10 mouse cellular contexts compared by ENCODE assay signal in the genomic region with DNA sequence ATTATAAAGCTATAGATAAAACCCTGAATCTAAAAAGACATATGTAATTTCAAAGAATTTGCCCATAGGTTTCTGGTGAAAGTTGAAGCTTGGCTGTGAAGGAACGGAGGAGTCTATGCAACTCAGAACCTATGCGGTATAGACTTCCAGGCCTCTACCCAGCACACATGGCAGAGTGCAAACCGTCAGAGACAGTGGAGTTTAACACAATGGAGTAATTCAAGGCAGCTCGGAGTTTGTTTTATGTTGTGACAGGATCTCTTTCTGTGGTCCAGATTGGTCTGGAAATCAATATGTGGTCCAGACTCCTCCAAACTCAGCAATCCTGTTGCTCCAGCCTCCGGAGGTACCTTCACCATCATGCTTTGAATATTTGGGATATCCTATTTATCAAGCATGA. TPM values are rescaled to one million over a fixed set of nuclear protein-coding genes. Genes with fewer than 3 reads are reported as not detected.
DNase-seq lines count a peak whose midpoint lies in the region; ATAC-seq and TF ChIP-seq lines count a peak whose summit lies in the region.
"Had no signal": no experiment of that assay in that cellular context is flagged by ENCODE, and none has a peak within 500 bp of the region (broad histone marks: within the 10 kb centered on the region; RNA-seq: fewer than 3 reads in every experiment).

No protein-coding gene starts in this region.

- TF ChIP-seq CTCF in cortical plate, adult 2 months (IDR thresholded peaks at IDR 0.05; ENCODE audit: extremely low read depth, insufficient read depth, low read length), result no peak

- H3K36me3 ChIP-seq in heart, embryonic 14.5 days (ENCODE audit: control insufficient read depth, insufficient read depth, low read length), result no peaks in the 10 kb centered on the region
- H3K36me3 ChIP-seq in hindbrain, embryonic 15.5 days, result no peaks in the 10 kb centered on the region
- H3K36me3 ChIP-seq in midbrain, embryonic 16.5 days (ENCODE audit: control insufficient read depth, insufficient read depth, low read length), result no peaks in the 10 kb centered on the region

- 0 out of 4 replicates have a peak, but pooled peaks cover 0 to 4% of the 10 kb centered on the region in 2 experiments for H3K4me1 ChIP-seq in heart, embryonic 14.5 days (ENCODE audit: control insufficient read depth in 2 of 2, insufficient read depth in 2 of 2, low read length in 2 of 2)
- H3K4me1 ChIP-seq in cortical plate, adult 2 months (ENCODE audit: control insufficient read depth, insufficient read depth, low read length), result no peaks in the 10 kb centered on the region
- H3K4me1 ChIP-seq in hindbrain, embryonic 15.5 days (replicated peaks), result 0 out of 2 replicates have a peak, but pooled peaks cover 7% of the 10 kb centered on the region
- 0 out of 2 replicates have a peak, but pooled peaks cover under 1% of the 10 kb centered on the region for H3K4me1 ChIP-seq in midbrain, embryonic 16.5 days (ENCODE audit: control insufficient read depth, insufficient read depth, low read length)

- 0 out of 2 replicates have a peak overlapping the region, but pooled peaks have one; percentile 59 for H3K9ac ChIP-seq in heart, embryonic 14.5 days (ENCODE audit: low read length)
- peak overlapping the region; percentile 49; the same call in 1 of the 2 replicates for H3K9ac ChIP-seq in hindbrain, embryonic 15.5 days
- H3K9ac ChIP-seq in midbrain, embryonic 16.5 days (ENCODE audit: low read depth, low read length), result peak overlapping the region; percentile 59; the same call in 1 of the 2 replicates

- peak overlapping the region in 1 of 2 experiments; percentile 51; a peak in 2 of 4 replicates for H3K4me3 ChIP-seq in heart, embryonic 14.5 days (ENCODE audit: control insufficient read depth in 1 of 2, insufficient read depth in 1 of 2, low read depth in 1 of 2, low read length in 2 of 2)
- H3K4me3 ChIP-seq in cortical plate, adult 2 months (ENCODE audit: insufficient read depth, low read length), result peak overlapping the region; percentile 55; the same call in 1 of the 2 replicates
- peak overlapping the region; percentile 55 for H3K4me3 ChIP-seq in hindbrain, embryonic 15.5 days
- peak overlapping the region; percentile 49 for H3K4me3 ChIP-seq in midbrain, embryonic 16.5 days (ENCODE audit: low read depth, low read length)

- no peak for DNase-seq in heart, postnatal 36 days
- DNase-seq in adrenal gland, postnatal 36 days, result no peak
- DNase-seq in spleen, postnatal 4 days (ENCODE audit: low spot score in 2 of 2), result no peak
- DNase-seq in lung, postnatal 25 days (ENCODE audit: low spot score), result no peak
- DNase-seq: heart, adult 2 months had no signal

- no peak for TF ChIP-seq POLR2A in cortical plate, adult 2 months (IDR thresholded peaks at IDR 0.05; ENCODE audit: extremely low read depth, insufficient read depth, low read length)

- peaks cover 13% of the 10 kb centered on the region for H3K27me3 ChIP-seq in heart, embryonic 14.5 days (ENCODE audit: control insufficient read depth, insufficient read depth, low read length)
- H3K27me3 ChIP-seq in hindbrain, embryonic 15.5 days, result peaks cover 10% of the 10 kb centered on the region
- peaks cover 6% of the 10 kb centered on the region for H3K27me3 ChIP-seq in midbrain, embryonic 16.5 days (ENCODE audit: control insufficient read depth, insufficient read depth, low read depth, low read length)

- no peak for ATAC-seq in heart, embryonic 14.5 days (ENCODE audit: insufficient number of reproducible peaks, insufficient read depth, low FRiP score, low read depth)
- no peak for ATAC-seq in hindbrain, embryonic 15.5 days (ENCODE audit: low FRiP score, low read depth)
- ATAC-seq in midbrain, embryonic 16.5 days, result peak; percentile 51; the same call in 1 of the 2 replicates

- no peaks in the 10 kb centered on the region for H3K9me3 ChIP-seq in heart, embryonic 14.5 days (ENCODE audit: control insufficient read depth, low read length)
- H3K9me3 ChIP-seq in hindbrain, embryonic 15.5 days, result no peaks in the 10 kb centered on the region
- no peaks in the 10 kb centered on the region for H3K9me3 ChIP-seq in midbrain, embryonic 16.5 days (replicated peaks; ENCODE audit: control insufficient read depth, low read length, poor library complexity, severe bottlenecking)

- no peak overlapping the region for H3K27ac ChIP-seq in heart, embryonic 14.5 days (replicated peaks in 1 of 2; ENCODE audit: control insufficient read depth in 1 of 2, insufficient read depth in 1 of 2, low read depth in 2 of 2, low read length in 2 of 2)
- H3K27ac ChIP-seq in cortical plate, adult 2 months (ENCODE audit: insufficient read depth, low read length), result no peak overlapping the region
- H3K27ac ChIP-seq in hindbrain, embryonic 15.5 days (replicated peaks), result no peak overlapping the region
- H3K27ac ChIP-seq in midbrain, embryonic 16.5 days (ENCODE audit: low read length), result no peak overlapping the region
- H3K27ac ChIP-seq: heart, adult 2 months had no signal

- WGBS in heart, embryonic 14.5 days, result 36% methylated on average over 5 of the region's 5 CpGs
- 15% methylated on average over 5 of the region's 5 CpGs for WGBS in hindbrain, embryonic 15.5 days
- 19% methylated on average over 5 of the region's 5 CpGs for WGBS in midbrain, embryonic 16.5 days

- peak overlapping the region; percentile 79 for H3K4me2 ChIP-seq in heart, embryonic 14.5 days (ENCODE audit: low read length)
- H3K4me2 ChIP-seq in hindbrain, embryonic 15.5 days, result peak overlapping the region; percentile 57
- peak overlapping the region; percentile 51 for H3K4me2 ChIP-seq in midbrain, embryonic 16.5 days (ENCODE audit: low read length)

- intact Hi-C loops in heart, postnatal 36 days (cut with DNase I), result no loop called here

RNA-seq across cellular contexts. Expression of gene Gpx5, which starts 39.5 kb away (rescaled TPM):
- polyA plus RNA-seq in heart, embryonic 14.5 days (2014; fragmentation: Nextera tagmentation; extraction: Ambion mirVana), result not detected in 2 replicates
- total RNA-seq in heart, postnatal 36 days (2021), result not detected
- polyA plus RNA-seq in cortical plate, adult 2 months (2012; rRNA removed), result 0.10 TPM in 1 of 2 replicates, not detected in the other
- not detected in 2 replicates for polyA plus RNA-seq in hindbrain, embryonic 15.5 days (2015; fragmentation: Nextera tagmentation; extraction: Ambion mirVana)
- not detected in 2 replicates for polyA plus RNA-seq in midbrain, embryonic 16.5 days (2015; fragmentation: Nextera tagmentation; extraction: Ambion mirVana)
- not detected for total RNA-seq in adrenal gland, postnatal 36 days (2021)
- total RNA-seq: heart, adult 2 months; liver, adult 2 months had no signal
- polyA plus RNA-seq: heart, adult 2 months; liver, adult 2 months had no signal

RNA-seq across cellular contexts. Expression of gene Gpx6, which starts 58.9 kb away (rescaled TPM):
- polyA plus RNA-seq in heart, embryonic 14.5 days (2014; fragmentation: Nextera tagmentation; extraction: Ambion mirVana), result not detected in 2 replicates
- not detected for total RNA-seq in heart, postnatal 36 days (2021)
- 1.6 TPM in 1 of 2 replicates, not detected in the other for polyA plus RNA-seq in cortical plate, adult 2 months (2012; rRNA removed)
- 0.24 and 0.27 TPM in 2 replicates for polyA plus RNA-seq in hindbrain, embryonic 15.5 days (2015; fragmentation: Nextera tagmentation; extraction: Ambion mirVana)
- polyA plus RNA-seq in midbrain, embryonic 16.5 days (2015; fragmentation: Nextera tagmentation; extraction: Ambion mirVana), result 0.54 TPM in 1 of 2 replicates, not detected in the other
- total RNA-seq in adrenal gland, postnatal 36 days (2021), result not detected
- total RNA-seq: heart, adult 2 months had no signal
- polyA plus RNA-seq: heart, adult 2 months had no signal
